Mouse (Mus musculus) heart, embryonic 13.5 days (tissue): ENCODE data around the gene Mageb3. TPM values are rescaled to one million over a fixed set of nuclear protein-coding genes. Genes with fewer than 3 reads are reported as not detected.
"Not testable (repeated sequence)": the region's sequence is repeated elsewhere in the genome, so short reads cannot be mapped to it uniquely, and the experiment has no call there.

Experiments used
- ATAC-seq: fragments of 200-750 bp; cut with Nextera tagmentation; 2 replicates; pipeline ENCODE4 v1.8.0; 2017; ENCODE audit warnings: moderate TSS enrichment; ENCODE audit not compliant: insufficient number of reproducible peaks, low FRiP score, low TSS enrichment; ENCODE audit errors: extremely low read depth
- H3K27ac ChIP-seq: fragments of 300-500 bp; sonication (generic); replicated peaks from 2 replicates; pipeline ENCODE4 v1.5.1; 2015; ENCODE audit warnings: moderate library complexity, mild to moderate bottlenecking, inconsistent platforms
- H3K27me3 ChIP-seq: fragments of 300-500 bp; sonication (generic); replicated peaks from 2 replicates; pipeline ENCODE4 v1.6.1; 2015; ENCODE audit warnings: mild to moderate bottlenecking, inconsistent platforms
- H3K36me3 ChIP-seq: fragments of 300-500 bp; sonication (generic); 2 replicates; pipeline ENCODE4 v1.6.1; 2015; ENCODE audit warnings: mild to moderate bottlenecking, inconsistent platforms
- H3K4me1 ChIP-seq: fragments of 300-500 bp; sonication (generic); 2 replicates; pipeline ENCODE4 v1.6.1; 2015; ENCODE audit warnings: inconsistent platforms
- H3K4me2 ChIP-seq: fragments of 300-500 bp; sonication (generic); 2 replicates; pipeline ENCODE4 v1.6.1; 2015; ENCODE audit warnings: inconsistent platforms, mild to moderate bottlenecking, moderate library complexity
- H3K4me3 ChIP-seq: fragments of 300-500 bp; sonication (generic); 2 replicates; pipeline ENCODE4 v1.5.1; 2015; ENCODE audit warnings: moderate library complexity, mild to moderate bottlenecking, inconsistent platforms
- H3K9ac ChIP-seq: fragments of 300-500 bp; sonication (generic); 2 replicates; pipeline ENCODE4 v1.6.1; 2015; ENCODE audit warnings: inconsistent platforms, mild to moderate bottlenecking, moderate library complexity
- H3K9me3 ChIP-seq: fragments of 300-500 bp; sonication (generic); 2 replicates; pipeline ENCODE4 v1.6.1; 2016; ENCODE audit warnings: inconsistent platforms
- WGBS: fragments of 180-500 bp; shearing (Covaris S2); methylation state at CpG from one replicate; pipeline ENCODE4 v1.1.7; 2015; ENCODE audit warnings: mixed read lengths; 5-methylcytosine and 5-hydroxymethylcytosine counted together
- polyA plus RNA-seq: library from polyadenylated mRNA; unstranded; fragments of >200 nt; fragmentation: Nextera tagmentation; extraction: Ambion mirVana; gene quantifications from 2 replicates; pipeline ENCODE4 v1.2.1, GENCODE M21; 2015

Gene Mageb3
- 0.08 and 0.09 TPM in 2 replicates for polyA plus RNA-seq

- Histone ChIP-seq H3K27me3 (no peaks in the 10 kb centered on the region), H3K4me2 (peak within 1 kb of the TSS; percentile 87), H3K4me3 (peak within 1 kb of the TSS; percentile 99), H3K9me3 (no peaks in the 10 kb centered on the region), H3K4me1 (peaks cover 26% of the 10 kb centered on the region), H3K36me3 (peaks cover 9% of the 10 kb centered on the region), H3K27ac (peak within 1 kb of the TSS; percentile 97), H3K9ac (peak within 1 kb of the TSS; percentile 98)
- peak; percentile 98 for ATAC-seq
- under 1% methylated on average over 48 of the region's 48 CpGs for WGBS
Observed at GRCm38 (mm10) chr2:121955765-121956223, at the start of gene Mageb3, which contains the start of gene Ctdspl2. Mageb3 (minus strand) TSS chr2:121956092. Ctdspl2 (plus strand) TSS chr2:121956001.

- Histone ChIP-seq H3K27ac (no peak overlapping the region), H3K27me3 (no peaks in the 10 kb centered on the region), H3K9me3 (no peaks in the 10 kb centered on the region), H3K9ac (no peak overlapping the region), H3K36me3 (peaks cover 61% of the 10 kb centered on the region), H3K4me3 (no peak overlapping the region), H3K4me2 (no peak overlapping the region), H3K4me1 (no peaks in the 10 kb centered on the region)
- WGBS: 78% methylated on average over 1 of the region's 1 CpGs
- ATAC-seq: no peak
Observed at GRCm38 (mm10) chr2:121995738-121996137, 39.8 kb upstream of the Mageb3 start.

GRCm38 (mm10) chr2:121957216-121957792 is 1.4 kb upstream of the Mageb3 start:
- Histone ChIP-seq H3K36me3 (peaks cover 17% of the 10 kb centered on the region), H3K27ac (peak overlapping the region; percentile 97)

GRCm38 (mm10) chr2:121956224-121957018 is 529 bp upstream of the Mageb3 start:
- WGBS: under 1% methylated on average over 47 of the region's 47 CpGs

More at GRCm38 (mm10) chr2:121957216-121957792, 1.4 kb upstream of the Mageb3 start:
- peak overlapping the region; percentile 99 for H3K4me3 ChIP-seq
- no peak for ATAC-seq
- 4% methylated on average over 8 of the region's 8 CpGs for WGBS
- H3K9ac ChIP-seq: peak overlapping the region; percentile 98
- peaks cover 26% of the 10 kb centered on the region for H3K4me1 ChIP-seq
- H3K27me3 ChIP-seq: no peaks in the 10 kb centered on the region
- peak overlapping the region; percentile 87 for H3K4me2 ChIP-seq
- H3K9me3 ChIP-seq: no peaks in the 10 kb centered on the region

GRCm38 (mm10) chr2:121954971-121955656 is 778 bp downstream of the Mageb3 start:
- no peaks in the 10 kb centered on the region for H3K9me3 ChIP-seq
- WGBS: 14% methylated on average over 10 of the region's 10 CpGs

More at GRCm38 (mm10) chr2:121956224-121957018, 529 bp upstream of the Mageb3 start:
- Histone ChIP-seq H3K27ac (peak overlapping the region; percentile 97), H3K9ac (peak overlapping the region; percentile 98), H3K4me3 (peak overlapping the region; percentile 99), H3K36me3 (peaks cover 11% of the 10 kb centered on the region), H3K4me1 (peaks cover 26% of the 10 kb centered on the region), H3K4me2 (peak overlapping the region; percentile 87), H3K9me3 (no peaks in the 10 kb centered on the region), H3K27me3 (no peaks in the 10 kb centered on the region)
- peak; percentile 88 for ATAC-seq

GRCm38 (mm10) chr2:121943364-121943763 is 12.5 kb downstream of the Mageb3 start:
- ATAC-seq: no peak
- 79% methylated on average over 3 of the region's 3 CpGs for WGBS
- no peaks in the 10 kb centered on the region for H3K4me1 ChIP-seq
- H3K4me2 ChIP-seq: no peak overlapping the region
- H3K27ac ChIP-seq: no peak overlapping the region
- no peak overlapping the region for H3K4me3 ChIP-seq
- no peaks in the 10 kb centered on the region for H3K9me3 ChIP-seq
- no peaks in the 10 kb centered on the region for H3K36me3 ChIP-seq
- no peaks in the 10 kb centered on the region for H3K27me3 ChIP-seq
- H3K9ac ChIP-seq: no peak overlapping the region

More at GRCm38 (mm10) chr2:121954971-121955656, 778 bp downstream of the Mageb3 start:
- ATAC-seq: no peak
- peaks cover 26% of the 10 kb centered on the region for H3K4me1 ChIP-seq
- peak overlapping the region; percentile 97 for H3K27ac ChIP-seq
- H3K27me3 ChIP-seq: no peaks in the 10 kb centered on the region
- peak overlapping the region; percentile 99 for H3K4me3 ChIP-seq
- peaks cover 5% of the 10 kb centered on the region; the same call in 1 of the 2 replicates for H3K36me3 ChIP-seq
- peak overlapping the region; percentile 98 for H3K9ac ChIP-seq
- H3K4me2 ChIP-seq: peak overlapping the region; percentile 87

- not testable (repeated sequence) for H3K9ac ChIP-seq, H3K4me1 ChIP-seq, H3K4me3 ChIP-seq, H3K9me3 ChIP-seq, ATAC-seq, H3K27me3 ChIP-seq, H3K4me2 ChIP-seq, H3K27ac ChIP-seq
- 65% methylated on average over 2 of the region's 2 CpGs for WGBS
- peaks cover 21% of the 10 kb centered on the region; the same call in 1 of the 2 replicates for H3K36me3 ChIP-seq
Observed at GRCm38 (mm10) chr2:121937624-121938023, 18.3 kb downstream of the Mageb3 start.

- H3K4me1 ChIP-seq: no peaks in the 10 kb centered on the region
- peaks cover 27% of the 10 kb centered on the region for H3K36me3 ChIP-seq
- no peaks in the 10 kb centered on the region for H3K9me3 ChIP-seq
- no peak overlapping the region for H3K4me2 ChIP-seq
- no peak overlapping the region for H3K27ac ChIP-seq
- no peak for ATAC-seq
- H3K27me3 ChIP-seq: no peaks in the 10 kb centered on the region
- H3K4me3 ChIP-seq: no peak overlapping the region
- H3K9ac ChIP-seq: no peak overlapping the region
- WGBS: 83% methylated on average over 5 of the region's 5 CpGs
Observed at GRCm38 (mm10) chr2:121916047-121916970, 39.6 kb downstream of the Mageb3 start.

GRCm38 (mm10) chr2:121909975-121910374 is 45.9 kb downstream of the Mageb3 start:
- no peak overlapping the region for H3K4me3 ChIP-seq
- 75% methylated on average over 3 of the region's 3 CpGs for WGBS
- peaks cover 48% of the 10 kb centered on the region for H3K36me3 ChIP-seq
- no peak overlapping the region for H3K9ac ChIP-seq
- no peaks in the 10 kb centered on the region for H3K4me1 ChIP-seq
- H3K4me2 ChIP-seq: no peak overlapping the region
- no peaks in the 10 kb centered on the region for H3K9me3 ChIP-seq
- no peaks in the 10 kb centered on the region for H3K27me3 ChIP-seq
- H3K27ac ChIP-seq: no peak overlapping the region
- ATAC-seq: no peak
